Mouse (Mus musculus): ENCODE measurements at regions not wholly inside any gene's neighbourhood (a gene's known extent, or its start where the extent isn't known, plus 50 kb on each side); places are given as distances from the start of the nearest gene placed in this dataset.
A peak's percentile ranks its signal among the peaks of the same experiment; 100 is the strongest.

DNA sequence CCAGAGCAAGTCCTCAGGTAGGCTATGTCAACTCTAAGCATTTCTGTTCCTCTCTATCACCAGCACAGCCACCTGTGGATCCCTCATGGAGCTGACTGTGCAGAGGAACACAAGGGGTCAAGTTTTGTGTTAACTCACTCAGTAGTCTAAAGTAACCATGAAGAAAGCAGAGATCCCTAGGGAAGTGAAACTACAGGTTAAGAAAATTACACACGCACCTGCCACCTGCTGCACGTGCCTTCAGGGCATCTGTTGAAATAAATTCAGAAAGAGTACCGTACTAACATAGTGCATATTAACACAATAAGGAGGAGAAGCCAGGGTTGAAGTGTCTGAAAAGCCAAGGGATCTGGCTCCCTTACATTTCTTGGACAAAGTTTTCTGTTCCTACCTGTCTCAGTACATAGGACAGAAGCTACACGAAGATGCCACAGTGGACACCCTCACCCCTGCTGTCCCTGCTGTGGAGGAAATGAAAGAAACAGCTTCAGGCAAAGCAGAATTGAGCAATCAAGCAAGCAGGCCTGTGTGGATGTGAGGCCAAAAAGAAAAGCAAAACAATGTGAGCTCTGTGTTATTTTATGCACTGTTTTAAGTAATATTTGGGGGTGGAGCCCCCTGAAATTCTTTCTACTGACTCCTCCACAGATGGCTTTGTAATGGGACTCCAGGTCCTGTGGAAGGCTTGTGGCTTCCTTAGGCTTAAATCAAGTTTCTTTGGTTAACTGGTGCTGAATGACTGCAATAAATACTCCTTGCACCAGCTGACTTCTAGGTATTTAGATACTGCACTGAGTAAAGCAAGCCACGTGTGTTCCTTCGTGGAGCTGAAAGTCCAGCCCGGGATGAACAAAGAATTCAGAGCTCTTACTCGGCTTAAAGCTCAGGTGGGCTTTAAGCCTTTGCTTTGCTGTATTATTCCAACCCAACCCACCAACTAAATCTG is 208.0 kb upstream of the Sp4 start:
- WGBS: 82% methylated on average over 8 of the region's 8 CpGs
- Histone ChIP-seq H3K9me3 (no peaks in the 10 kb centered on the region), H3K36me3 (no peaks in the 10 kb centered on the region), H3K4me1 (replicated peaks) (peaks cover 11% of the 10 kb centered on the region), H3K27me3 (ENCODE audit: insufficient read depth, poor library complexity, severe bottlenecking) (peaks cover 13% of the 10 kb centered on the region; the same call in 1 of the 2 replicates), H3K4me3 (no peak overlapping the region), H3K27ac (no peak overlapping the region)
- DNase-seq (ENCODE audit: low spot score): no peak

DNA sequence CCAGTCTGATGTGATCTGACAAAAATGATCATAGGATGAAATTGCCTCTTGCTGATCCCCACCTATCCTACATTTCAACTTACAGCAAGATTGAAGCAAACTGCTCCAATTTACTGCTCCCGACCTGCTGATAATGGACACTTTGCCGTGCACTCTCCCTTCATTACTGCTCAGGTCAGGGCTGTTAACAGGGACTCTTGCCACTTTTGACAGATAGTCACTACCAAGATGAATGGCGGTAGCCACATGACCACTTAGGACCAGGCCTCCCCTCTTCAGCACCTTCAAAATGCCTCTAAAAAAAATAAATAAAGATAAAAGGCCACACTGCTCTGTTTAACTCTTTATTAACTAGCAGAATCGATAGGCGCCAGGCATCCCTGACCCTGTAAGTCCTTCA is 199.2 kb upstream of the Sp4 start:
- whole genome bisulfite sequencing: 65% methylated on average over 5 of the region's 5 CpGs
- H3K4me1 ChIP-seq (replicated peaks): no peaks in the 10 kb centered on the region
- no peak overlapping the region for H3K4me3 ChIP-seq
- no peaks in the 10 kb centered on the region for H3K27me3 ChIP-seq (ENCODE audit: insufficient read depth, poor library complexity, severe bottlenecking)
- H3K36me3 ChIP-seq: no peaks in the 10 kb centered on the region
- H3K27ac ChIP-seq: no peak overlapping the region
- no peaks in the 10 kb centered on the region for H3K9me3 ChIP-seq
- DNase-seq (ENCODE audit: low spot score): no peak

DNA sequence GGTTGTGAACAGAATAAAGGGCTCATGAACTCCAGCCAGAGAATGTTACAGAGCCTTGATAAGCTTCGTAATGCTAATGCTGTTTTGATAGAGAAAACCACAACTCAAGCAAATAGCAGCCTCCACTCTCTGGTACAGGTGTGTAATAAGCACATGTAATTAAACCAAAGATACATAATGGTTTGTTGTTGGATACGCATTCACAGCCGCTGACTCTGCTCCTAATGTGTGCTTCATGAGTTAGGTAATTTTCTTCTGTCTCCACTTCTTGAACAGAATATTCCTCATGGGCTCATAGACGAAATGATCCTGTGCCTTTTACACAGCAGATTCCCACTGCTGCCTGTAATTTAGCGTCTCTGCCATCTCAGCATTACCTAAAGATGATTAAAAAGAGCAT is 186.8 kb upstream of the Sp4 start:
- no peak overlapping the region for H3K27ac ChIP-seq
- no peaks in the 10 kb centered on the region for H3K36me3 ChIP-seq
- H3K4me3 ChIP-seq: no peak overlapping the region
- no peaks in the 10 kb centered on the region for H3K9me3 ChIP-seq
- no peaks in the 10 kb centered on the region for H3K27me3 ChIP-seq (ENCODE audit: insufficient read depth, poor library complexity, severe bottlenecking)
- WGBS: 88% methylated on average over 5 of the region's 5 CpGs
- DNase-seq (ENCODE audit: low spot score): no peak
- H3K4me1 ChIP-seq (replicated peaks): no peaks in the 10 kb centered on the region

DNA sequence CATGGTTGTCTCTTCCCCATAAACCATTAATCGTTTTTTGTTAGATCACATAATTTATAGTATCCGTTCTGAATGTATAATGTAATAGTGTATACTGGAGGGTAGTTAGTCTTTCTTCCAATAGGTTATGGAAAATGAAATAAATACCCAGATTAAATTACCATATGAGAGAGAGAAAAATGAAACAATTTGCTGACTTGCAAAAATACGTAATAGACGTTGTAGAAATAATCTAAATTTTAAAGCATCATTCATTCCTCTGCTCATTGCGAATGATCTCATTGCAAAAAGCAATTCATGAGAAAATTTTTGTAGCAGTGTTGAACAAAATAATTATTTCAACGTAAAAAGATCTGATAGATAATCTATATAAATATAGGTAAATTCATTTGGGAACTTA is 185.2 kb upstream of the Sp4 start:
- no peaks in the 10 kb centered on the region for H3K9me3 ChIP-seq
- no peak overlapping the region for H3K4me3 ChIP-seq
- WGBS: 89% methylated on average over 6 of the region's 6 CpGs
- H3K27ac ChIP-seq: no peak overlapping the region
- 0 out of 2 replicates have a peak, but pooled peaks cover 3% of the 10 kb centered on the region for H3K4me1 ChIP-seq (replicated peaks)
- no peak for DNase-seq (ENCODE audit: low spot score)
- no peaks in the 10 kb centered on the region for H3K27me3 ChIP-seq (ENCODE audit: insufficient read depth, poor library complexity, severe bottlenecking)
- no peaks in the 10 kb centered on the region for H3K36me3 ChIP-seq

DNA sequence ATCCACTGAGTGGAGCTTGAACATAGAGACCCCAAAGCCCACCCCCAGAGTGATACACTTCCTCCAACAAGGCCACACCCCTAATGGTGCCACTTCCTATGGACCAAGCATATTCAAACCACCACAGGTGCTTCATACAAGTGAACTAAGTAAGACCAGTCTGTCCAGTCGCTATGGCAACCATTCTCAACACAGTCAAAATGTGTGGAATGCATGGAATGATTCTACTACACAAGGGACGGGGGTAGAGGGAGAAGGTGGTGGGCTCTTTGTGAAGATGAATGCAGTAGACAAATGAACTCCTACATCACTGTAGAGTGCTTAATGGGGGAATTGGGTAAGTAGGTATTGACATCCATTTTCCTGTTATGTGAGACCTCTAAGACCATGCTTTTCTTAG is 180.1 kb upstream of the Sp4 start:
- 61% methylated on average over 2 of the region's 2 CpGs for WGBS
- DNase-seq (ENCODE audit: low spot score): no peak
- Histone ChIP-seq H3K27ac (no peak overlapping the region), H3K4me1 (replicated peaks) (0 out of 2 replicates have a peak, but pooled peaks cover 3% of the 10 kb centered on the region), H3K27me3 (ENCODE audit: insufficient read depth, poor library complexity, severe bottlenecking) (no peaks in the 10 kb centered on the region), H3K4me3 (no peak overlapping the region), H3K9me3 (no peaks in the 10 kb centered on the region), H3K36me3 (no peaks in the 10 kb centered on the region)

DNA sequence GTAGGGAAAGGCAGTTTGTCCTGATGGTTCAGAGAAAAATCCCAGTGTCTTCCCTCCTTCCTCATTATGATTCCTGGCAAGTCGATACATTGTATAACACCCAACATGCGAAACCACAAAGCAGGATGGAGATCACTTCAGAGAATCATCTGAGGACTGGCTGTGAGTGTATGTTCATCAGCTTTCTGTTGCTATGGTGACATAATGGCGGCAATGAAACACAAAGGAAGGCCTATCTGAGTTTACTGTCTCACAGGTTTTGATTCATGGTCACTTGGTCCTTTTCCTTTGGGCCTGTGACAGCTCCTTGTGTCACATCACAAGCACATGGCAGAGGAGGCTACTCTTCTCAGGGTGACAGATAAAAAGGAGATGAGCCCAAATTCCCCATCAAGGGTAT is 173.5 kb upstream of the Sp4 start:
- DNase-seq (ENCODE audit: low spot score): no peak
- no peak overlapping the region for H3K4me3 ChIP-seq
- H3K27me3 ChIP-seq (ENCODE audit: insufficient read depth, poor library complexity, severe bottlenecking): no peaks in the 10 kb centered on the region
- WGBS: 74% methylated on average over 3 of the region's 3 CpGs
- no peaks in the 10 kb centered on the region for H3K4me1 ChIP-seq (replicated peaks)
- no peak overlapping the region for H3K27ac ChIP-seq
- no peaks in the 10 kb centered on the region for H3K9me3 ChIP-seq
- no peaks in the 10 kb centered on the region for H3K36me3 ChIP-seq

DNA sequence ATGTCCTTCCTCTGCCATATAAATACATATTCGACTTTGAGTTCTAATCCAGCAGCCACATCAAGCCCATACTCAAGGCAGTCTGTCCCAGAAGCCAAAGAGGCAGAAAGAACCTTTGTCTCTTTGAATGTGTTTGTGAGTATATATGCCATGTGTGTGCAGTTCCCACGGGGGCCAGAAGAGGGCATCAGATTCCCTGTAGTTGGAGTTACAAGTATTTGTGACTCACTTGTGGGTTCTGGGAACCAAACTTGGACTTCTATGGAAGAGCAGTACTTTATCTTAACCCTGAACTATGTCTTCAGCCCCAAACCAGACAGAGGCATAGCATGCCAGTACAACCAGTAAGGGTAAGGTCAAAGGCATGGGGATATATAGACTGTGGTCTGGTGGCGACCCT is 165.6 kb upstream of the Sp4 start:
- Histone ChIP-seq H3K27me3 (ENCODE audit: insufficient read depth, poor library complexity, severe bottlenecking) (peaks cover 10% of the 10 kb centered on the region), H3K27ac (no peak overlapping the region), H3K36me3 (no peaks in the 10 kb centered on the region), H3K4me3 (no peak overlapping the region), H3K9me3 (peaks cover 7% of the 10 kb centered on the region), H3K4me1 (replicated peaks) (no peaks in the 10 kb centered on the region)
- WGBS: 80% methylated on average over 3 of the region's 3 CpGs
- no peak for DNase-seq (ENCODE audit: low spot score)

DNA sequence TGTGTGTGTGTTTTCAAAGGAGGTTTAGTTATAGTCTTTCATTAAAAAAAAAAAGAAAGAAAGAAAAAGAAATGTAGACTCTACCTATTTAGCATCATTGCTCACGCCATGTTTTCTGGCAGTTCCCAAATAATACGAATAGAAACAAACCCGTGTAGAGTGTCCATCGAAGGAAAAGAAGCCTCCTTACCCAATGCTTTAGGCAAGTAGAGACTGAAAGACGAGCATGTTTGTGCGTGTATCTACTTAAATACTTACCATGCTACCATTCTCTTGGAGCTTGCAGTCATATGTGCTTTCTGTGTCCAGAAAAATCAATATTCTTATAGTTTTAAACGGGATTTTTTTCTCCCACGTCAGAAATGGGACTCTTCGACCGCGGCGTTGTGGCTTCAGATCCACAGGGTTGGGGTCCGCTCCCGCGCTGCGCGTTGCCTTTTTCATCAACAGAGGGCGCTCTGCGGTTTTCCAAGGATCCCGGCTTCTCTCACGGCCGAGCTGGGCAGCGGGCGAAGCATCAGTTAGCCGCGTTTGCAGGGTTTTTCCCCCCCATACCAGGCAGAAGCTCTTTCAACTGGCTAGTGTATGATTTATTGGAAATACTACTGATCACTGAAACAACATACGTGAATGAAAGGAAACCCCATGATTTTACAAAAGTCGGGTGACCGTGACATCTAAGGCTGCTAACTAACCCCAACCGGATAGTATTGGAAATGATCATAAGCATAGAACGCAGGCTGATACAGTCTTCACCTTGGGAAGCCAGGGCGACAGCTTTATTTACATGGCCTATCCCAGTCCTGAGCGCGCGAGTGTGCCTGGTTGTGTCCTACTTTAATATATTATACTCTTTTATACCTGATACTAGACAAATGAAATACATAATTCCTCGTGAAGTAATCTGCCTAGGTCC is 156.5 kb upstream of the Sp4 start:
- 10% methylated on average over 36 of the region's 36 CpGs for WGBS
- H3K27ac ChIP-seq: no peak overlapping the region
- H3K4me3 ChIP-seq: peak overlapping the region; percentile 34
- H3K9me3 ChIP-seq: no peaks in the 10 kb centered on the region
- H3K4me1 ChIP-seq (replicated peaks): peaks cover 3% of the 10 kb centered on the region; the same call in 1 of the 2 replicates
- H3K36me3 ChIP-seq: no peaks in the 10 kb centered on the region
- peak; percentile 90 for DNase-seq (ENCODE audit: low spot score)
- H3K27me3 ChIP-seq (ENCODE audit: insufficient read depth, poor library complexity, severe bottlenecking): peaks cover 64% of the 10 kb centered on the region

DNA sequence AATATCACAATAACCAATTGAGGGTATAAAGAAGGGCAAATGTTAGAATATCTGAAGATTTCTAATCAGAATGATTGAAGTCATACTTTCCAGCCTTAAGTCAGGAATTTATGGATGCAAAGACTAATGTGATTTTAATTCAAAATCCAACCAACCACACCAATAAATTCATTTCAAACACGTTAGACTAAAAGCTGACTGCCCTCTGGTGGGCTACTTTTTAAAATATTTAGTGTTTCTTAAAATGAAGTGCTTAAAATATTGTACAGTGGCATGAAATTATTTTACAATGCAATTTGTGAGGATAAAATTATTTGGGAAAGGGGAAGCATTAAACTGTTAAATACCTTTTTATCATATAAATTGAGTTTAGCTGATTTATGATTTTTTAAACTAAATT is 154.4 kb upstream of the Sp4 start:
- WGBS: 49% methylated on average over 1 of the region's 1 CpGs
- no peak for DNase-seq (ENCODE audit: low spot score)
- no peaks in the 10 kb centered on the region; the same call in 1 of the 2 replicates for H3K4me1 ChIP-seq (replicated peaks)

DNA sequence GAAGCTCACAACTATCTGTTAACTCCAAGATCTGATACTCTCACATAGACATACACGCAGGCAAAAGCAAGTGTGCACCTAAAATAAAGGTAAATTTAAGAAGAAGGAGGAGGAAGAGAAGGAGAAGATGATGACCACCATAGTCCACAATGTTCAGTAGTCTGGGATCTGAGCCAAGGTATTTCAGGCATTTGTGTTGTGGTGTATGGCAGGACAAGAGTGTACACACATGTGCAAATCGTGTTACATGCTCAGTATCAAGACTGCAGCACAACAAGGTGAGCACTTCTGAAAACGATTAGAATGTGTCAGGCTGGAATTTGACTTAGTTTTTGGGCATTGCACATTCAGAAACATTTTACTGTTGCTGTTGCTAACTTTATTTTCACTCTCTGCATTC is 138.4 kb upstream of the Sp4 start:
- no peaks in the 10 kb centered on the region for H3K36me3 ChIP-seq
- no peak overlapping the region for H3K27ac ChIP-seq
- no peak overlapping the region for H3K4me3 ChIP-seq
- 85% methylated on average over 3 of the region's 3 CpGs for WGBS
- H3K9me3 ChIP-seq: no peaks in the 10 kb centered on the region
- no peaks in the 10 kb centered on the region for H3K4me1 ChIP-seq (replicated peaks)
- DNase-seq (ENCODE audit: low spot score): no peak
- H3K27me3 ChIP-seq (ENCODE audit: insufficient read depth, poor library complexity, severe bottlenecking): no peaks in the 10 kb centered on the region

More for the DNA sequence above, 154.4 kb upstream of the Sp4 start:
- H3K36me3 ChIP-seq: no peaks in the 10 kb centered on the region
- H3K9me3 ChIP-seq: no peaks in the 10 kb centered on the region
- H3K27ac ChIP-seq: no peak overlapping the region
- peaks cover 43% of the 10 kb centered on the region for H3K27me3 ChIP-seq (ENCODE audit: insufficient read depth, poor library complexity, severe bottlenecking)
- H3K4me3 ChIP-seq: no peak overlapping the region

DNA sequence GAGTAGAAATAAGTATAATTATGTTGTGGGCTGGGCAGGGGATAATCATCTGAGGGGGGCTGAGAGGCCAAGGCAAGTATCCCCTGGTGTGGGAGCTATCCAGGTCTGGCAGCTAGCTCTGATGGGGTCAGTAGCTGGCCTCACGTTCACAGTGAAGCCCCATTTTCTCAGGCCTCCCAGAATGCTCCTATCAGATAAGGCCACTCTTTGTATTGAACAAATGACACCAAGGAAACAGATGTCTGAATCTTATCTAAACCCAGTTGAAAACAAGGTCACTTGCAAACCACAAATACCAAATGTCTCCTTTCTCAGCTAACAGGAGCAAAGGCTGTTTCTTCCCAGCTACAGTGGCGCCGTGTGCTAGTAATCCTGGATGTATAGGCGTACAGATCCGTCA is 137.6 kb upstream of the Sp4 start:
- H3K27me3 ChIP-seq (ENCODE audit: insufficient read depth, poor library complexity, severe bottlenecking): no peaks in the 10 kb centered on the region
- H3K27ac ChIP-seq: no peak overlapping the region
- WGBS: 88% methylated on average over 5 of the region's 5 CpGs
- DNase-seq (ENCODE audit: low spot score): no peak
- H3K36me3 ChIP-seq: no peaks in the 10 kb centered on the region
- no peaks in the 10 kb centered on the region for H3K4me1 ChIP-seq (replicated peaks)
- no peak overlapping the region for H3K4me3 ChIP-seq
- H3K9me3 ChIP-seq: no peaks in the 10 kb centered on the region

DNA sequence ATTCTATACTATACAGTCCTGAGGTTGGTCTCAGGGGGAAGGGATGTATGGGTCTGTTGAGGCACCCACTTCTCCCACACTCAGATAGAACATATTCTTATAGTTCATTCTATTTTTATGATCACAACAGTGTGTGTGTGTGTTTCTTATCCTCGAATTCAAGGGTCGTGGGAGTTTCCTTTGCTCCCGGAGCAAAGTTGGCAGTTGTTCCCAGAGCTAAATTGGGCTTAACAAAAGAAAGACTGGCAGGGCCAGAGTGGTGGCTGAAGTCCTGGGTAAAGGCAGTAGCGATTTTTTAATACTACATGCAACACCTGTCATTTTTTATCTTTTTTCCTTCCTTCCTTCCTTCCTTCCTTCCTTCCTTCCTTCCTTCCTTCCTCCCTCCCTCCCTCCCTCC is 131.5 kb upstream of the Sp4 start:
- H3K27me3 ChIP-seq (ENCODE audit: insufficient read depth, poor library complexity, severe bottlenecking): no peaks in the 10 kb centered on the region
- no peaks in the 10 kb centered on the region for H3K4me1 ChIP-seq (replicated peaks)
- no peaks in the 10 kb centered on the region for H3K36me3 ChIP-seq
- 77% methylated on average over 4 of the region's 4 CpGs for WGBS
- H3K27ac ChIP-seq: no peak overlapping the region
- no peak overlapping the region for H3K4me3 ChIP-seq
- DNase-seq (ENCODE audit: low spot score): no peak
- H3K9me3 ChIP-seq: no peaks in the 10 kb centered on the region

DNA sequence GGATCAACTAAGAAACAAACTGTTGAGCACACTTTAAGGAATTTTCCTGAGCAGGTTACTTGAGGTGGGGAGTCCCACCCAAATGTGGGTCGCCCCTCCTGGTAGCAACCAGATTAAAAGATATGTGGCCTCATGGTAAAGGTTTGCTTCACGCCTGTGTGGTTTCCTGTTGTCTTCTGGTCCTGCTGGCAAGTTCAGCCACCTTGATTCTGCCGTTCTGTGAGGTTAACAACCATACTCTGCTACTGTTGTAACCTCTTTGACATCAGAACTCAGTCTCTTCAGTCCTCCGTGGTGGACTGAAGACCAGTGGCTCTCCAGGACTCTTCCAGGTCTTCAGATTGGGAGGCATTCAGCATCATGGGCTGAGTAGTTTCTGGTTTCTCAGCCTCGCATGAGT is 127.1 kb upstream of the Sp4 start:
- no peak overlapping the region for H3K4me3 ChIP-seq
- H3K27ac ChIP-seq: no peak overlapping the region
- H3K27me3 ChIP-seq (ENCODE audit: insufficient read depth, poor library complexity, severe bottlenecking): no peaks in the 10 kb centered on the region
- 82% methylated on average over 5 of the region's 5 CpGs for WGBS
- H3K36me3 ChIP-seq: no peaks in the 10 kb centered on the region
- DNase-seq (ENCODE audit: low spot score): no peak
- no peaks in the 10 kb centered on the region for H3K4me1 ChIP-seq (replicated peaks)
- no peaks in the 10 kb centered on the region for H3K9me3 ChIP-seq
